Mouse (Mus musculus) embryo, embryonic 10.5 days (tissue): ENCODE data around the gene Clcnka.

Experiments used
- DNase-seq: peaks from one replicate; pipeline ENCODE4 v3.0.0-alpha.2; 2015; ENCODE audit warnings: low spot score

The Clcnka gene

DNA sequence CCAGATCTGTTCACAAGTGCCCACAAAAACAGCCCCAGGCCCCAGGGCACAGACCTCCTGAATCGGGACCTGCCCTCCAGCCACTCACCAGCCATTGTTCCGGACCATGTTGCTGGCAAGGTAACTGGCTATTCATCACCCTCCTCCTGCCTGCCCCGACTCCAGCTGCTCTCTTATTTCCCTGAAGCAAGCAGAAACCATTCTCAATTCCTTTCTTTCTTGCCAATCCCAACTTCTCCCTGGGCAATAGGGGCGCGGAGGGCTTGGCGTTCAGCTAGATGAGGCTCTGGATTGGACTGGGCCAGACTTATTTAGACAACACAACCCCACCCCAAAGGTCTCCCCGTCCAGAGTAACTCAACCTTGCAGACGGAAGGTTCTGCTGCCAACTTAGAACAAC lies 18.9 kb downstream of the Clcnka start:
- DNase-seq = no peak

DNA sequence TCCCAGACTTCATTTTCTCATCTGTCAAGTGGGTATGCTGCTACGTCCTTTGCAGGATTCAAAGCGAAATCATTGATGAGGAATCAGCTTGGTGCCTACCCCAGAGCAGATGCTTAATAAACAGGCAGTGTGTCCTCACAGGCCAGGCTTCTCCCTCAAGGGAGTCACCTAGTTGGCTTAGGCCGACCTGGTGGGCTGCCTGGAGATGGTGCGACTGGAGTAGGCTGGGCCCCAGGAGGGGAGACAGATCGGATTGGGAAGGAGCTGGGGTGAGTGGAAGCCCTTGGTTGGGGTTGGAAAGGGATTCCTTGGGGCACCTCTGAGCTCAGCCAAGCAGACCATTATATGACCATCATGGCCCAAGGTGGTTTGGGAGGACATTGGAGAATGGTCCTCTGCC lies 26.1 kb downstream of the Clcnka start:
- no peak for DNase-seq

DNA sequence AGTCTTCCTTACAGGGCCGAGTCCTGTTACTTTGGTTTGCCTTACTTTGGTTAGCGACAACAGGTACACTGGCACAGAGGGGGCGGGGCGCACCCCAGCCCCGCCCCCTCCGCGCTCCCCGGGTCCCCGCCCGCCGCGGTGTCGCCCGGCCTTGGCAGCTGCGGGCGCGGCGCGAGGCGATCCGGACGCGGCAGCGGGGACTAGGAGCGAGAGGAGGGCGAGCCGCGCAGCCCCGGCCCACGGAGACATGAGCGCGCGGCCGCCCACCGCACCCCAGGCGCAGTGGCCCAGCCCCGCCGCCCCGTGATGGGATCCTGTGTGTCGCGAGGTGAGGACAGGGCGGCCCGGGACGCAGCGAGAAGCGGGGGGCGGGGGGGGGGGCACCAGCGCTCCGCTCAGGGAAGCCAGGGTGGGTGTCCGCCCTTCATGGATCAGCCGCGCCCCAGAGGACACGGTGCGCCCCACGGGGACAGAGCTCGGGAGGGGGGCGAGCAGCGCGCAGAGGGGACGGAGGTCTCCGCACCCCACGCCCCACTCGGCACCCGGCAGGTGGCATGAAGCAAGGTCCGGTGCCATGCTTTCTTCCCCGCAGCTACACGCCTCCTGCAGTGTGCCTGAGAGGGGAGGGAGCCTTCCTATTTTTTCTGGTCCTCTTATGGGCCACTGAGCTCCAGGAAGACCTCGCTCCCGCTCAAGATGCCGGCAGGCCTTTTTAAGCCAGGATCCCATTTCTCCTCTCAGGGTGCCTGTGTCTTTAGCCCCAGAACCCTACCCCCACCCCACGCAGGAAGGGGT lies 30.3 kb downstream of the Clcnka start, which contains the start of gene Fam131c:
TSS of gene Fam131c (plus strand) at position 224 of the 795 bp plus-strand sequence.
- peak; percentile 32 for DNase-seq

DNA sequence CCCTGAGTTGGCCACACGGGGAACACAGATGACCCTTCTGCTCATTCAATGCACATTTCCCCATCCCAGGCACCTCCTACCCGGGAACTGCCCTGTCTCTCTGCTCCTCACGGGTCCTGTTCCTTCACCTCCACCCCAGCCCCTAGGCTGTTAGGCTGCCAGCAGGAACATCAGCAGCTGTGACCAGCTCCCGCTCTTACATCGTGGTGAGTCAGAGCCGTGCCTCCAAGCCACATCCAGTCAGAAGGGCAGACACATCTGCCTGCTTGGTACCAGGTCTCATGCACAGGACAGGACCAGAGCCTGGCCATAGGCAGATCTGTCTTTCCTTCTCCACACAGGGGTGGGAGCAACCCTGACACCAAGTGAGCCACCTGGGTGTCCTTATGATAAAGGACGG lies 32.6 kb downstream of the Clcnka start:
- DNase-seq = no peak

GRCm38 (mm10) chr4:141365126-141365525 lies 33.4 kb downstream of the Clcnka start:
- no peak for DNase-seq

GRCm38 (mm10) chr4:141362937-141363548 lies 35.5 kb downstream of the Clcnka start:
- peak; percentile 94 for DNase-seq

DNA sequence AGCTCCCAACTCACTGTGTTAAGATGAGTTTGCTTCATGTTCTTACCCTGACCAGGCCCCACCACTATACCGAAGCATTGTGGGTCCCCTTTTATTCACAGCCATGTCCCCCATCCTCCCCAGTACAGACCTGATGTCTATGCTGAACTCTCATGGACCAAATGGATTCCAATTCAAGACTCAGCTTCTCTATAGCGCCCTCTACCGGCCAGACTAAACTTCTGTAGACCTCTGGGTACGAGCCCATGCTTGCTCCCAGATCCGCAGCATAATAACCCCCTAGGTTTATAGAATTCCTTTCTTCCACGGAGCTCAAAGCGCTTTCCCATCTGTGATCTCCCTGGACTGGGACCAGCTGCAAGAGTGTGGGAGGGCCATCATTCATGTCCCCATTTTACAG lies 37.7 kb downstream of the Clcnka start:
- peak; percentile 81 for DNase-seq

- no peak for DNase-seq
Observed at GRCm38 (mm10) chr4:141359222-141359621, 39.3 kb downstream of the Clcnka start.

GRCm38 (mm10) chr4:141357811-141358210 lies 40.7 kb downstream of the Clcnka start:
- no peak for DNase-seq

GRCm38 (mm10) chr4:141353868-141354267 lies 44.7 kb downstream of the Clcnka start:
- DNase-seq = no peak

DNA sequence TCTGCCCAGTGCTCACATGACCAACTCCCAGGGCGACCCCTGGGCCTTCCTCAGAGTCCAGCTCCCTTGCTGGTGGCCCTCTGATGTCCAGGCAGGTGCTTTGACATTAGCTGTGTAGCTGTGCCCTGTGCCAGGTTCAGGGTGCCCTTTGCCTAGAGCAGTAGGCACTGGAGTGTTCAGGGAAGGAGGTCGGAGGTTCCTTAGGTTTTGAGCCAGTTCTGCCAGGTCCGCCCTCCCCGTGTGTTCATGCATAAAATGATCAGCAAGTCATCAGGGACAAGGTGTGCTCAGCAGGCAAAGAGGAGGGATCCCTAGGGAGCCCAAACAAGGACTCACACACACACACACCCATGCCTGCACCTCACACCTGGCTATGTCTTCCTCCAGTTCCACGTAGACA lies 45.5 kb downstream of the Clcnka start:
- DNase-seq = no peak

DNA sequence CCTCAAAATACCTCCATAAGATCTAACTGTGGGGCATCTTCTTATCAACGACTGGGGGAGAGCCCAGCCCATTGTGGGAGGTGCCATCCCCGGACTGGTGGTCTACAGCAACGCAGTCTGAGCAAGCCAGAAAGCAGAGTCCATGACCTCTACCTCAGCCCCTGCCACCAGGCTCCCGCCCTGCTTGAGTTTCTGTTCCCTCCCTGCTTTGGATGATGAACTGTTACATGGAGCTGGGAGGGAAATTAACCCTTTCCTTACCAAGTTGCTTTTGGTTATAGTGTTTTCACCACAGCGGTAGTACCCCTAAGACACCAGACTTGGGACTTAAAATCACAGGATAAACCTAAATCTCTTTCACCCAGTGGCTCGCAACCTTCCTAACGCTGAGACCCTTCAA lies 46.6 kb downstream of the Clcnka start:
- DNase-seq = no peak

DNA sequence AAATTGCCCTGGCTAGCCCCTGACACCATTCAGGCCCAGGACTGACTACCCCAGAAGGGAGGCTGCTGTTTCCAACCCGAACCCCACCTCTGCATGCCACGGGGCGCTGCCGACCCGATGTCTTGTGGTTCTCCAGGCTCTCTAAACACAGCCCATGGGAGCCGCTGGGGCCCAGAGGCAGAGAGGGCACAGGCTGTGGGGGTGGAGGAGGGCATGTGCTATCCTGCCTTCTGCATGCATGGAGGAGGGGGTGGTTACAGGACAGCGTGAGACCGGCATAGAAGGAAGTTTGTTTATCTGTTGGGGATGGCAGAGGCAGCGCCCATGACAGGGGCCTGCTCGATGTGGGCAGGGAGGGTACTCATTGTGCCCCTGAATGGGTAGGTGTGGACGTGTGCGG lies 48.5 kb downstream of the Clcnka start:
- no peak for DNase-seq

- DNase-seq = no peak
Observed at GRCm38 (mm10) chr4:141348616-141349015, 49.9 kb downstream of the Clcnka start.

GRCm38 (mm10) chr4:141347365-141347797 lies 51.1 kb downstream of the Clcnka start:
- no peak for DNase-seq

DNA sequence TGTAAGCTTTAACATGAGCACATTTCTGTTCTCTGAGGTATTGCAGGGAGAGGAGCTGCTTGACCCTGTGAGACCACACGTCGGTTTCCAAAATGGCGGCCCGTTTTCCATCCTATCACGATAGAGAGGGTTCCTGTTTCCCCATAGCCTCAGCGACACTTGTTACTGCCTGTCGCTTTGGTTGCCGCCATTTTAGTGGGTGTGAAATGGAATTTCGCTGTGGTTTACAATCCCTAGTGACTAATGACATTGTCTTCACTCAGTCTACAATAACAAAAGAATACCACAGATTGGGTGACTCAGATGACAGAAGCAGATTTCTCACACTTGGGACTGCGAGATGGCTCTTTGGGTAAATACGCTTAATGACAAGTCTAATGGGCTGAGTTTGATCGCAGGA lies 53.3 kb downstream of the Clcnka start:
- DNase-seq = no peak

GRCm38 (mm10) chr4:141343515-141343914 lies 55.0 kb downstream of the Clcnka start:
- DNase-seq = no peak

- no peak for DNase-seq
Observed at GRCm38 (mm10) chr4:141341477-141341876, 57.0 kb downstream of the Clcnka start.

DNA sequence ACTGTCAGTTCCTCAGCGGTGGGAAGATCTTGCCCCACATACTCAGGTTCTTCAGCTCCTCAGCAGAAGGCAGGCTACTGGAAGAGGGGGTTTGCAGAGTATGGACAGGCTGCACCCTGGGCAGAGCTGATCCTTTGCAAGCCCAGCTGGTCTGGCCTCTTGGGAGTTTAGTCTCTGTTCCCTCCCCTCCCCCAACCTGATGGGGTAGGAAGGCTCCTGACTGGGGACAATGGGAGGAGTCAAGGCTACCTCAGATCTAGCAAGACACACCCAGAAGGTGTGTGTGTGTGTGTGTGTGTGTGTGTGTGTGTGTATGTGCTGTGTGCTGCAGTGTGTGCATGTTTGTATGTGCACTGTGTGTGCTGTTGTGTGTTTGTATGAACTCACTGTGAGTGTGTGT lies 59.7 kb downstream of the Clcnka start:
- peak; percentile 59 for DNase-seq

DNA sequence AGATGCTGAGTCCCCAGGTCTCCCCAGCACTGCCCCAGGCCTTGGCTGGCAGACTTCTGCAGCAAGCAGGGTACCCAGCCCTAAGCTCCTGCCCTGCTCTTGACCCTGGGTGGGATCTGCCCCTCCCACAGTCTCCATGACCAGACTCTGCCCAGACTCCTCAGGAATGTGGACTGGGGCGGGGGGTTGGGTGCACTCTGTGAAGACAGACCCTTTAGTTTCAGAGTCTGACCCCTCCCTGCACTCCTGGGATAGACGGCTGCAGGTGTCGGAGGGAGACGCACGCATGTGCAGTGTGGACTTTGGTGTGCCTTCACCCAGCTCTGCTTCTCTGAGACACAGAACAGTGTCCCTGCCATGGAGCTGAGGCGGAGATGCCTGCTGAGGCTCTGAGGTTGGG lies 60.5 kb downstream of the Clcnka start:
- DNase-seq = peak; percentile 67

GRCm38 (mm10) chr4:141336196-141336595 lies 62.3 kb downstream of the Clcnka start:
- no peak for DNase-seq

DNA sequence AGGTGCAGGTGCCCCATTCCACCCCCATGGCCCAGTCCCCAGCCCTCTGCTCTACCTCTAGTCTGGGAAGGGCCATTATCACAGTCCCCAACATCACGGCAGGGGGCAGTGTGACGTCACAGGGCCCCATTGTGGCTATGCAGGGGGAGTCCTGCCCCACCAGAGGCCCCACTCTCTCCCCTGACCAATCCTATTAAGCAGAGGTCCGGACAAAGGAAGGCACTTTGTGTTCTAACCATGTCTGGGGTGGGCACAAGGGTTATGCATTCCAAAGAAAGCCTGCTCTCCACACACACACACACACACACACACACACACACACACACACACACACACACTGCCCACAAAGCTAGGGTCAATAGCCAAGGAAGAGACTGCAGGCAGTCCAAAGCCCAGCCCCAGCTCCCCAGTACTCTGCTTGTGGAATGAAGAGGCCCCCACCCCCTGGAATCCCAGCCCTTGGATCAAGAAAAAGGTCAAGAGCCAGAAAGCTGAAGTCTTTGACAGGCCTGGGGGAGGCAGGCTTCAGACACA lies 63.2 kb downstream of the Clcnka start:
- DNase-seq = peak; percentile 80

DNA sequence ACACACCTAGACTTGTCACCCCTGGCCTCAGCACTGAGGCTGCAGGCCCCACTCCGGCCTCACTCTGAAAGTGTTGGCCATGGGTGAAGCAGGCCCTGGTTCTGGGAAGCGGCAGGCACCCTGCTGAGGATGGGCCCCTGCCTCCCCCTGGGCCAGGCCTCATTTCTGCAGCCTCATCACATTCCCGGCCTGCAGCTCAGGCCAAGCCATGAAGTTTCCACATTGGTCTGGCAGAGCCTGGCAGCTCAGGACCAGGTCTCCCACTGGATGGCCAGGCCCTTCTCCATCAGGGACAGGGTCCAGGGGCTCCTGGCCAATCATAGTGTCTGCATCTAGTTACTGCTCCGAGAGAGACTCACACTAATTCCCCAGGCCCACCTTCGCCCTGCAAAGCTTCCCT lies 63.8 kb downstream of the Clcnka start:
- peak; percentile 33 for DNase-seq
